Mouse (Mus musculus) hindbrain, embryonic 12.5 days (tissue): ENCODE results near the gene Btbd3. TPM values are rescaled to one million over a fixed set of nuclear protein-coding genes. Genes with fewer than 3 reads are reported as not detected.

Experiments
- ATAC-seq: fragments of 200-750 bp; cut with Nextera tagmentation; 2 replicates; pipeline ENCODE4 v1.8.0; 2017; ENCODE audit warnings: moderate TSS enrichment; ENCODE audit not compliant: low FRiP score
- H3K27ac ChIP-seq: fragments of 300-500 bp; sonication (generic); 2 replicates; pipeline ENCODE4 v1.5.1; 2016; ENCODE audit warnings: mild to moderate bottlenecking
- H3K27me3 ChIP-seq: fragments of 300-500 bp; sonication (generic); 2 replicates; pipeline ENCODE4 v1.6.1; 2016; ENCODE audit warnings: mild to moderate bottlenecking
- H3K36me3 ChIP-seq: fragments of 300-500 bp; sonication (generic); 2 replicates; pipeline ENCODE4 v1.6.1; 2016; ENCODE audit warnings: mild to moderate bottlenecking
- H3K4me1 ChIP-seq: fragments of 300-500 bp; sonication (generic); 2 replicates; pipeline ENCODE4 v1.6.1; 2016
- H3K4me2 ChIP-seq: fragments of 300-500 bp; sonication (generic); replicated peaks from 2 replicates; pipeline ENCODE4 v1.6.1; 2016; ENCODE audit warnings: mild to moderate bottlenecking
- H3K4me3 ChIP-seq: fragments of 300-500 bp; sonication (generic); 2 replicates; pipeline ENCODE4 v1.5.1; 2016; ENCODE audit warnings: mild to moderate bottlenecking
- H3K9ac ChIP-seq: fragments of 300-500 bp; sonication (generic); 2 replicates; pipeline ENCODE4 v1.6.1; 2016; ENCODE audit warnings: mild to moderate bottlenecking, moderate library complexity
- H3K9me3 ChIP-seq: fragments of 300-500 bp; sonication (generic); replicated peaks from 2 replicates; pipeline ENCODE4 v1.6.1; 2016; ENCODE audit warnings: mild to moderate bottlenecking
- WGBS: fragments of 180-500 bp; shearing (Covaris S2); methylation state at CpG from one replicate; pipeline ENCODE4 v1.1.7; 2016; 5-methylcytosine and 5-hydroxymethylcytosine counted together
- polyA plus RNA-seq: library from polyadenylated mRNA; unstranded; fragments of >200 nt; fragmentation: Nextera tagmentation; extraction: Ambion mirVana; gene quantifications from 2 replicates; pipeline ENCODE4 v1.2.1, GENCODE M21; 2016

Gene Btbd3
- polyA plus RNA-seq, result 20.8 and 21.1 TPM in 2 replicates

GRCm38 (mm10) chr2:138256411-138256810, at the start of gene Btbd3:
TSS of gene Btbd3 (plus strand) at chr2:138256565.
- H3K9ac ChIP-seq, result peak within 1 kb of the TSS; percentile 88
- no peaks in the 10 kb centered on the region for H3K9me3 ChIP-seq
- no peaks in the 10 kb centered on the region for H3K27me3 ChIP-seq
- H3K4me1 ChIP-seq, result peaks cover 21% of the 10 kb centered on the region
- H3K4me3 ChIP-seq, result peak within 1 kb of the TSS; percentile 94
- peak; percentile 99 for ATAC-seq
- H3K4me2 ChIP-seq, result peak within 1 kb of the TSS; percentile 73
- H3K27ac ChIP-seq, result peak within 1 kb of the TSS; percentile 93
- 0% methylated on average over 39 of the region's 39 CpGs for WGBS
- H3K36me3 ChIP-seq, result no peaks in the 10 kb centered on the region

- Histone ChIP-seq H3K27ac (no peak overlapping the region), H3K4me2 (no peak overlapping the region), H3K27me3 (no peaks in the 10 kb centered on the region), H3K4me1 (no peaks in the 10 kb centered on the region), H3K36me3 (no peaks in the 10 kb centered on the region), H3K9ac (no peak overlapping the region), H3K4me3 (no peak overlapping the region), H3K9me3 (no peaks in the 10 kb centered on the region)
- no peak for ATAC-seq
- 45% methylated on average over 2 of the region's 2 CpGs for WGBS
Observed at GRCm38 (mm10) chr2:138215561-138215960, 40.8 kb upstream of the Btbd3 start.

- H3K4me2 ChIP-seq, result no peak overlapping the region
- H3K9me3 ChIP-seq, result no peaks in the 10 kb centered on the region
- ATAC-seq, result no peak
- 79% methylated on average over 1 of the region's 1 CpGs for WGBS
- H3K9ac ChIP-seq, result no peak overlapping the region
- no peak overlapping the region for H3K4me3 ChIP-seq
- H3K27ac ChIP-seq, result no peak overlapping the region
- H3K27me3 ChIP-seq, result no peaks in the 10 kb centered on the region
- H3K4me1 ChIP-seq, result no peaks in the 10 kb centered on the region
- no peaks in the 10 kb centered on the region for H3K36me3 ChIP-seq
Observed at GRCm38 (mm10) chr2:138220269-138220668, 36.1 kb upstream of the Btbd3 start.

DNA sequence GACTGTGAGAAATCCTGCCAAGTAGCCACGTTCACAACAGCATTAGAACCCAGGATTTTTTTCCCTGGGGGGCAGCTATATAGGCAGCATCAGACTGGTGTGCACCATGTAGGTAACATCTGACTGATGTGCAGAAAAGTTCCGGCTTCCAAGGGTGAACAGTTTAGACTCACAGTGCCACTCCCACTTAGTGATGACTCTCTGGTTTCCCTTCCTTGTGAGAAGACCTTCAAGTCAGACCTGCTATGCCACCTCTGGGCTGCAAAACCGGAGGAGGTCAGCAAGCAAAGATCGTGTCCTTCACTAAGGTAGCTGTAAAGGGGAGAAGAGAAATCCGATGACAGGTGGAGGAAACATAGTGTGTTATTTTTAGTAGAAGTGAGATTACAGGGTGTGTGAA, 24.1 kb upstream of the Btbd3 start:
- ATAC-seq, result no peak
- Histone ChIP-seq H3K4me3 (no peak overlapping the region), H3K4me2 (no peak overlapping the region), H3K27me3 (no peaks in the 10 kb centered on the region), H3K4me1 (no peaks in the 10 kb centered on the region), H3K27ac (no peak overlapping the region), H3K36me3 (no peaks in the 10 kb centered on the region), H3K9me3 (no peaks in the 10 kb centered on the region), H3K9ac (no peak overlapping the region)
- 84% methylated on average over 5 of the region's 5 CpGs for WGBS

DNA sequence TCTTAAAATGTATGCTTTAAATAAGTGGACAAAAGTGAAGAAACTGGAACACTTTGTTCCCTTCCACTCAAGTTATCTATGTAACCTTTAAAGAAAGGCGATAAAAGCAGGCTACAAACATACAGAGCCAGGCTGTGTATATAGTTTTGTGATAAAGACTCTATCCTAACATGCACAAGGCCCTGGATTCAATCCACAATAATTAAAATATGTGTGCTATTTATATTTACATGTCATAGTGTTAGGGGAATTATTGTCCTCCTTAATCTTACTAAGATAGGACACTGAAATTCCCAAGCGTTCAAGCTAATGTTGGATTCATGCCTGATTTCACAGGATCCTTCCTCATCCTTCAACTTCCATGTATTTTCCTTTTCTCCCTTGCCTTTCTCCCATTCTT, 20.2 kb upstream of the Btbd3 start:
- Histone ChIP-seq H3K27ac (no peak overlapping the region), H3K36me3 (no peaks in the 10 kb centered on the region), H3K9ac (no peak overlapping the region), H3K4me3 (no peak overlapping the region), H3K27me3 (no peaks in the 10 kb centered on the region), H3K4me2 (no peak overlapping the region), H3K4me1 (no peaks in the 10 kb centered on the region), H3K9me3 (no peaks in the 10 kb centered on the region)
- WGBS, result 97% methylated on average over 2 of the region's 2 CpGs
- no peak for ATAC-seq

DNA sequence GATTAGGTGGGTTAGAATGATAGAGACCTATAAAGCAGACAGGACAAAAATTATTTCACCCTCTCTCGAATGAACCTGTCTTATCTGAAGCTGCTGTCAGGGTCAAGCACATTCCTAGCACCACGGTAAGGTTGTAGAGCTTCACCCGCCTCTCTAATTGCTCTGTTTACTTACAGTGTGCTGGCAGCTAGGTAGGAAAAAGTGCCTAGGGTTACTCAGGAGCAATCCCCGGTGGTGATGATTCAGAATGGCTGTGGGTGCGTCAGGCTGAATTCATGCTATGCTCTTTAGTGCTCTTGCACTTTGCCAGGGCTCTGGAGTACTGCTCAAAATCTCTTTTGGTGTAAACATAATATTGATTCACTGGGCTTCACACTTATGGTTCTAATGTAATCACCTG, 13.9 kb upstream of the Btbd3 start:
- Histone ChIP-seq H3K9me3 (no peaks in the 10 kb centered on the region), H3K4me2 (no peak overlapping the region), H3K4me1 (no peaks in the 10 kb centered on the region), H3K27me3 (no peaks in the 10 kb centered on the region), H3K27ac (no peak overlapping the region), H3K9ac (no peak overlapping the region), H3K4me3 (no peak overlapping the region), H3K36me3 (no peaks in the 10 kb centered on the region)
- WGBS, result 67% methylated on average over 5 of the region's 5 CpGs
- ATAC-seq, result no peak

GRCm38 (mm10) chr2:138245631-138246289, 10.6 kb upstream of the Btbd3 start:
- H3K4me3 ChIP-seq, result no peak overlapping the region
- no peak overlapping the region for H3K9ac ChIP-seq
- WGBS, result 71% methylated on average over 2 of the region's 2 CpGs
- H3K9me3 ChIP-seq, result no peaks in the 10 kb centered on the region
- H3K27ac ChIP-seq, result no peak overlapping the region
- H3K36me3 ChIP-seq, result no peaks in the 10 kb centered on the region
- H3K4me2 ChIP-seq, result no peak overlapping the region
- 0 out of 2 replicates have a peak, but pooled peaks have one; percentile 26 for ATAC-seq
- no peaks in the 10 kb centered on the region for H3K27me3 ChIP-seq
- no peaks in the 10 kb centered on the region for H3K4me1 ChIP-seq

DNA sequence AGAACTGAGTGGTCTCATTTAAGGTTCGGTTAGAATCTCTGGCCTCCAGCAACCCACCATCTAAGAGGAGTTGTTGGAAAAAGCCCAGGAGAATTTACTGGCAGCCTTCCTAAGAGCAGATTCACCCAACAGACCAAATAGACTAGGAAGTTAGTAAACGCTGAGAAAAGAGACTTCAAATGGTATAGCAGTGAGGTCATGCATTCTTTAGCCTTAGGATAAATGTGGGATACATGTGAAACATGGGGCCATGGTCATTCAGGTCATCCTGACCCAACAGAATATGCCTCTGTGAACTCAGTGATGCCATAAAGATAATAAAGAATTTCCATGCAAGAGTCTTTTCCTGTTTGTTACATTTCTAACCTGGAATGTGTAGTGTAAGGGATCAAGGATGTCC, 8.4 kb upstream of the Btbd3 start:
- H3K4me1 ChIP-seq, result no peaks in the 10 kb centered on the region
- no peaks in the 10 kb centered on the region for H3K9me3 ChIP-seq
- no peak overlapping the region for H3K9ac ChIP-seq
- no peak overlapping the region for H3K27ac ChIP-seq
- no peaks in the 10 kb centered on the region for H3K27me3 ChIP-seq
- H3K36me3 ChIP-seq, result no peaks in the 10 kb centered on the region
- 68% methylated on average over 2 of the region's 2 CpGs for WGBS
- no peak overlapping the region for H3K4me2 ChIP-seq
- no peak overlapping the region for H3K4me3 ChIP-seq
- no peak for ATAC-seq

GRCm38 (mm10) chr2:138256851-138257471, 596 bp downstream of the Btbd3 start:
- Histone ChIP-seq H3K9me3 (no peaks in the 10 kb centered on the region), H3K36me3 (no peaks in the 10 kb centered on the region), H3K4me1 (peaks cover 21% of the 10 kb centered on the region), H3K27ac (peak overlapping the region; percentile 93), H3K9ac (peak overlapping the region; percentile 88), H3K4me3 (peak overlapping the region; percentile 94), H3K4me2 (peak overlapping the region; percentile 73), H3K27me3 (no peaks in the 10 kb centered on the region)
- peak; percentile 79 for ATAC-seq
- 1% methylated on average over 43 of the region's 51 CpGs for WGBS

DNA sequence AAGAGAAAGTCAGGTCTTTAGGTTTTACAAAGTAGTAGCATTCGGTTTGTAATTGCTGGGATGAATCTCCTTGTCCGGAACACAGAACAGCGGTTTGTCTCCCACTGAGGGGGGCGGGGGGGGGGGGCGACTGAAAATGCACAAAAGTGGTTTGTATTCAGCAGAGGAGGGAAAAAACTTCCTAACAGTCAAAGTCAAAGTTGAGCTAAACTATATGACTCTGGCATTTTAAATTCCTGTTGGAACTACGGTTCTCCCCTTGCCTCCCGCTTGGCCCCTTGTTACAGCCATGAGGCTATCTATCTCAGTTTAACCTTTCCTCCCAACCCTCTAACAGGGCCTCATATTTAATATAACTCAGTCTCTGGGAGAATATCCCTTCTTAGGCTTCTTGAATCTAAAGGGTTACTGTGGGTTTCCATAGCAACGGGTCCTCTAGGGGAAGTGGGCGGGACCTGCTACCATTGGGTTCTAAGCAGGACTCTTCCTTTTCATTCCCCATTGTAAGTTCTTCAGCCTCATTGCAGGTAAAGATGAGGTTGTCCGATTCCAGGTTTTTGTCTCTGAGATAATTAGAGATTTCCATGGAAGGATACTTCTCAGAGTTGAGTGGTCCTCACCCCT, 1.4 kb downstream of the Btbd3 start:
- Histone ChIP-seq H3K9ac (peak overlapping the region; percentile 88), H3K4me3 (peak overlapping the region; percentile 94), H3K4me1 (peaks cover 21% of the 10 kb centered on the region), H3K27ac (peak overlapping the region; percentile 93), H3K36me3 (no peaks in the 10 kb centered on the region), H3K27me3 (no peaks in the 10 kb centered on the region), H3K9me3 (no peaks in the 10 kb centered on the region), H3K4me2 (peak overlapping the region; percentile 73)
- peak; percentile 27; the same call in 1 of the 2 replicates for ATAC-seq
- WGBS, result 3% methylated on average over 10 of the region's 10 CpGs

DNA sequence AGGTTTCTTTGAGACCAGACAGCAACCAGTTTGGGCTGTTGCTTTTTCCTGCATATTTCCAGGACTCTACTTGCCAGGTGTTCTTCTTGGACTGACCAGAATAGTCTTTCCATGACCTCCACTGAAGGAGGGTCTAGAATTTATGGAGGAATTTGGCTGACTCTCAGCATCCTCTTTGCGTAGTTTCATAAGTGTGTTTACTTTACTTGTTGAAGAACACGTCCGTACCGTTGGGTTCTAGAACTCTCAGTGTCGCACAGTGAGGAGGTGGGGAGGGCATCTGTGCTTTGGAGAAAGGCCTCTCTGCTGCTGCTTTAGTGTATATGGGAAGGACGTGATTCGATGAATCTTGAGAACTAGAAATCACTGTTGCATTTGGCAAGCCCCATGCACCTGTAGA, 4.8 kb downstream of the Btbd3 start:
- no peak for ATAC-seq
- H3K27ac ChIP-seq, result no peak overlapping the region
- H3K9me3 ChIP-seq, result no peaks in the 10 kb centered on the region
- no peaks in the 10 kb centered on the region for H3K36me3 ChIP-seq
- H3K4me2 ChIP-seq, result no peak overlapping the region
- no peak overlapping the region for H3K4me3 ChIP-seq
- WGBS, result 92% methylated on average over 7 of the region's 7 CpGs
- H3K4me1 ChIP-seq, result peaks cover 28% of the 10 kb centered on the region
- H3K27me3 ChIP-seq, result no peaks in the 10 kb centered on the region
- no peak overlapping the region for H3K9ac ChIP-seq

DNA sequence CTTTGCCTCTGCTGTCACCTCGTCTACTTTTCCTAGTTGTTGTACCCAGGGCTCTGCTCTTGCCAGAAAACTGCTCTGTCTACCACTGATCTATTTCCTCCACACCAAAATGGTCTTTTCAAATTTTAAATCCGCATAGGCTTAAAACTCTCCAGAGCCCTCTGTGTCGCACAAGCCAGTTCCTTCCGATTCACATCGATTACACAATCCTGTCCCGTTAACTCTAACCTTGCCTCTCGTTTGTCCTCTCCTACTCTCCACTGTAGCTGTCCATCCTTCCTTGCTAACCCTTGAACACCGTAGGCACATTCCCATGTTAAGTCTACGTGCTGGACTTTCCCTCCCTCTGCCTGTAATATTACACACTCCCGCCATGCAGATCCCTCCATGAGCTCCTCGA, 6.5 kb downstream of the Btbd3 start:
- 89% methylated on average over 11 of the region's 11 CpGs for WGBS
- no peak overlapping the region for H3K27ac ChIP-seq

More for the DNA sequence above, 6.5 kb downstream of the Btbd3 start:
- no peak overlapping the region for H3K9ac ChIP-seq
- peaks cover 37% of the 10 kb centered on the region for H3K4me1 ChIP-seq
- H3K27me3 ChIP-seq, result no peaks in the 10 kb centered on the region
- no peak overlapping the region for H3K4me3 ChIP-seq
- ATAC-seq, result no peak
- no peaks in the 10 kb centered on the region for H3K9me3 ChIP-seq
- no peak overlapping the region for H3K4me2 ChIP-seq
- H3K36me3 ChIP-seq, result no peaks in the 10 kb centered on the region
